Mouse (Mus musculus): ENCODE data around the gene Plxdc2. TPM values are rescaled to one million over a fixed set of nuclear protein-coding genes. Genes with fewer than 3 reads are reported as not detected.

Gene Plxdc2
- polyA plus RNA-seq, 1 experiment from 2014 or later, result 20.1 TPM

- Histone ChIP-seq H3K27ac (ENCODE audit: low read length) (no peak overlapping the region), H3K4me3 (ENCODE audit: low read length) (no peak overlapping the region), H3K4me1 (ENCODE audit: control insufficient read depth, insufficient read depth, low read length) (no peaks in the 10 kb centered on the region), H3K36me3 (ENCODE audit: control insufficient read depth, insufficient read depth) (no peaks in the 10 kb centered on the region), H3K4me2 (ENCODE audit: low read depth, low read length) (no peak overlapping the region), H3K9me3 (replicated peaks; ENCODE audit: control insufficient read depth, low read length) (no peaks in the 10 kb centered on the region), H3K27me3 (ENCODE audit: control insufficient read depth, insufficient read depth, low read length) (no peaks in the 10 kb centered on the region), H3K9ac (ENCODE audit: low read length) (no peak overlapping the region)
- no peak for ATAC-seq (replicated peaks; ENCODE audit: extremely low read depth, insufficient read depth, low FRiP score)
- WGBS, result 77% methylated on average over 2 of the region's 2 CpGs
These were observed 295.6 kb downstream of the Plxdc2 start for GRCm38 (mm10) chr2:16651713-16652112.

GRCm38 (mm10) chr2:16664516-16664915 lies 308.4 kb downstream of the Plxdc2 start:
- 74% methylated on average over 1 of the region's 1 CpGs for WGBS
- no peak for ATAC-seq (replicated peaks; ENCODE audit: extremely low read depth, insufficient read depth, low FRiP score)

GRCm38 (mm10) chr2:16668391-16668790 lies 312.3 kb downstream of the Plxdc2 start:
- Histone ChIP-seq H3K27ac (ENCODE audit: low read length) (no peak overlapping the region), H3K9ac (ENCODE audit: low read length) (no peak overlapping the region), H3K4me3 (ENCODE audit: low read length) (no peak overlapping the region), H3K4me1 (ENCODE audit: control insufficient read depth, insufficient read depth, low read length) (no peaks in the 10 kb centered on the region), H3K36me3 (ENCODE audit: control insufficient read depth, insufficient read depth) (no peaks in the 10 kb centered on the region), H3K9me3 (replicated peaks; ENCODE audit: control insufficient read depth, low read length) (no peaks in the 10 kb centered on the region), H3K27me3 (ENCODE audit: control insufficient read depth, insufficient read depth, low read length) (no peaks in the 10 kb centered on the region), H3K4me2 (ENCODE audit: low read depth, low read length) (no peak overlapping the region)
- ATAC-seq (replicated peaks; ENCODE audit: extremely low read depth, insufficient read depth, low FRiP score), result no peak
- 95% methylated on average over 1 of the region's 1 CpGs for WGBS

More at GRCm38 (mm10) chr2:16664516-16664915, 308.4 kb downstream of the Plxdc2 start:
- H3K4me1 ChIP-seq (ENCODE audit: control insufficient read depth, insufficient read depth, low read length), result no peaks in the 10 kb centered on the region
- no peaks in the 10 kb centered on the region for H3K27me3 ChIP-seq (ENCODE audit: control insufficient read depth, insufficient read depth, low read length)
- no peaks in the 10 kb centered on the region for H3K9me3 ChIP-seq (replicated peaks; ENCODE audit: control insufficient read depth, low read length)
- no peaks in the 10 kb centered on the region for H3K36me3 ChIP-seq (ENCODE audit: control insufficient read depth, insufficient read depth)
- H3K4me3 ChIP-seq (ENCODE audit: low read length), result no peak overlapping the region
- no peak overlapping the region for H3K9ac ChIP-seq (ENCODE audit: low read length)
- no peak overlapping the region for H3K27ac ChIP-seq (ENCODE audit: low read length)
- no peak overlapping the region for H3K4me2 ChIP-seq (ENCODE audit: low read depth, low read length)

GRCm38 (mm10) chr2:16682905-16683304 lies 326.8 kb downstream of the Plxdc2 start:
- Histone ChIP-seq H3K36me3 (ENCODE audit: control insufficient read depth, insufficient read depth) (no peaks in the 10 kb centered on the region), H3K4me2 (ENCODE audit: low read depth, low read length) (no peak overlapping the region), H3K27ac (ENCODE audit: low read length) (no peak overlapping the region), H3K4me1 (ENCODE audit: control insufficient read depth, insufficient read depth, low read length) (no peaks in the 10 kb centered on the region), H3K4me3 (ENCODE audit: low read length) (no peak overlapping the region), H3K27me3 (ENCODE audit: control insufficient read depth, insufficient read depth, low read length) (no peaks in the 10 kb centered on the region), H3K9me3 (replicated peaks; ENCODE audit: control insufficient read depth, low read length) (no peaks in the 10 kb centered on the region), H3K9ac (ENCODE audit: low read length) (no peak overlapping the region)
- ATAC-seq (replicated peaks; ENCODE audit: extremely low read depth, insufficient read depth, low FRiP score), result no peak
- WGBS, result over 99% methylated on average over 3 of the region's 3 CpGs

- H3K27me3 ChIP-seq (ENCODE audit: control insufficient read depth, insufficient read depth, low read length), result no peaks in the 10 kb centered on the region
- no peaks in the 10 kb centered on the region for H3K4me1 ChIP-seq (ENCODE audit: control insufficient read depth, insufficient read depth, low read length)
- H3K9ac ChIP-seq (ENCODE audit: low read length), result no peak overlapping the region
- no peak overlapping the region for H3K27ac ChIP-seq (ENCODE audit: low read length)
- ATAC-seq (replicated peaks; ENCODE audit: extremely low read depth, insufficient read depth, low FRiP score), result no peak
- H3K4me3 ChIP-seq (ENCODE audit: low read length), result no peak overlapping the region
- WGBS, result 75% methylated on average over 3 of the region's 3 CpGs
- H3K4me2 ChIP-seq (ENCODE audit: low read depth, low read length), result no peak overlapping the region
- no peaks in the 10 kb centered on the region for H3K36me3 ChIP-seq (ENCODE audit: control insufficient read depth, insufficient read depth)
- H3K9me3 ChIP-seq (replicated peaks; ENCODE audit: control insufficient read depth, low read length), result no peaks in the 10 kb centered on the region
These were observed 327.6 kb downstream of the Plxdc2 start for GRCm38 (mm10) chr2:16683739-16684138.

- H3K27me3 ChIP-seq (ENCODE audit: control insufficient read depth, insufficient read depth, low read length), result no peaks in the 10 kb centered on the region
- no peak overlapping the region for H3K4me2 ChIP-seq (ENCODE audit: low read depth, low read length)
- H3K36me3 ChIP-seq (ENCODE audit: control insufficient read depth, insufficient read depth), result no peaks in the 10 kb centered on the region
- no peak overlapping the region for H3K27ac ChIP-seq (ENCODE audit: low read length)
- H3K4me3 ChIP-seq (ENCODE audit: low read length), result no peak overlapping the region
- WGBS, result 76% methylated on average over 1 of the region's 1 CpGs
- H3K9me3 ChIP-seq (replicated peaks; ENCODE audit: control insufficient read depth, low read length), result no peaks in the 10 kb centered on the region
- no peak for ATAC-seq (replicated peaks; ENCODE audit: extremely low read depth, insufficient read depth, low FRiP score)
- H3K9ac ChIP-seq (ENCODE audit: low read length), result no peak overlapping the region
- no peaks in the 10 kb centered on the region for H3K4me1 ChIP-seq (ENCODE audit: control insufficient read depth, insufficient read depth, low read length)
These were observed 328.4 kb downstream of the Plxdc2 start for GRCm38 (mm10) chr2:16684529-16684928.

GRCm38 (mm10) chr2:16696390-16696789 lies 340.3 kb downstream of the Plxdc2 start:
- H3K27me3 ChIP-seq (ENCODE audit: control insufficient read depth, insufficient read depth, low read length), result no peaks in the 10 kb centered on the region
- H3K4me3 ChIP-seq (ENCODE audit: low read length), result no peak overlapping the region
- no peak overlapping the region for H3K9ac ChIP-seq (ENCODE audit: low read length)
- 55% methylated on average over 2 of the region's 2 CpGs for WGBS
- no peaks in the 10 kb centered on the region for H3K9me3 ChIP-seq (replicated peaks; ENCODE audit: control insufficient read depth, low read length)
- H3K36me3 ChIP-seq (ENCODE audit: control insufficient read depth, insufficient read depth), result no peaks in the 10 kb centered on the region
- no peak overlapping the region for H3K4me2 ChIP-seq (ENCODE audit: low read depth, low read length)
- no peak for ATAC-seq (replicated peaks; ENCODE audit: extremely low read depth, insufficient read depth, low FRiP score)
- no peak overlapping the region for H3K27ac ChIP-seq (ENCODE audit: low read length)
- no peaks in the 10 kb centered on the region for H3K4me1 ChIP-seq (ENCODE audit: control insufficient read depth, insufficient read depth, low read length)

GRCm38 (mm10) chr2:16697181-16697580 lies 341.1 kb downstream of the Plxdc2 start:
- H3K9me3 ChIP-seq (replicated peaks; ENCODE audit: control insufficient read depth, low read length), result no peaks in the 10 kb centered on the region
- no peaks in the 10 kb centered on the region for H3K27me3 ChIP-seq (ENCODE audit: control insufficient read depth, insufficient read depth, low read length)
- no peak overlapping the region for H3K4me2 ChIP-seq (ENCODE audit: low read depth, low read length)
- no peaks in the 10 kb centered on the region for H3K4me1 ChIP-seq (ENCODE audit: control insufficient read depth, insufficient read depth, low read length)
- 67% methylated on average over 5 of the region's 5 CpGs for WGBS
- no peak overlapping the region for H3K9ac ChIP-seq (ENCODE audit: low read length)
- H3K4me3 ChIP-seq (ENCODE audit: low read length), result no peak overlapping the region
- H3K27ac ChIP-seq (ENCODE audit: low read length), result no peak overlapping the region
- no peaks in the 10 kb centered on the region for H3K36me3 ChIP-seq (ENCODE audit: control insufficient read depth, insufficient read depth)
- ATAC-seq (replicated peaks; ENCODE audit: extremely low read depth, insufficient read depth, low FRiP score), result no peak

- Histone ChIP-seq H3K4me3 (ENCODE audit: low read length) (no peak overlapping the region), H3K9ac (ENCODE audit: low read length) (no peak overlapping the region), H3K36me3 (ENCODE audit: control insufficient read depth, insufficient read depth) (no peaks in the 10 kb centered on the region), H3K4me2 (ENCODE audit: low read depth, low read length) (no peak overlapping the region), H3K4me1 (ENCODE audit: control insufficient read depth, insufficient read depth, low read length) (no peaks in the 10 kb centered on the region), H3K27ac (ENCODE audit: low read length) (no peak overlapping the region), H3K27me3 (ENCODE audit: control insufficient read depth, insufficient read depth, low read length) (no peaks in the 10 kb centered on the region), H3K9me3 (replicated peaks; ENCODE audit: control insufficient read depth, low read length) (no peaks in the 10 kb centered on the region)
- ATAC-seq (replicated peaks; ENCODE audit: extremely low read depth, insufficient read depth, low FRiP score), result no peak
- WGBS, result 94% methylated on average over 2 of the region's 2 CpGs
These were observed 350.1 kb downstream of the Plxdc2 start for GRCm38 (mm10) chr2:16706227-16706626.

- no peaks in the 10 kb centered on the region for H3K36me3 ChIP-seq (ENCODE audit: control insufficient read depth, insufficient read depth)
- no peak for ATAC-seq (replicated peaks; ENCODE audit: extremely low read depth, insufficient read depth, low FRiP score)
- H3K27ac ChIP-seq (ENCODE audit: low read length), result no peak overlapping the region
- no peaks in the 10 kb centered on the region for H3K9me3 ChIP-seq (replicated peaks; ENCODE audit: control insufficient read depth, low read length)
- no peak overlapping the region for H3K4me3 ChIP-seq (ENCODE audit: low read length)
- H3K4me2 ChIP-seq (ENCODE audit: low read depth, low read length), result no peak overlapping the region
- H3K9ac ChIP-seq (ENCODE audit: low read length), result no peak overlapping the region
- no peaks in the 10 kb centered on the region for H3K27me3 ChIP-seq (ENCODE audit: control insufficient read depth, insufficient read depth, low read length)
- no peaks in the 10 kb centered on the region for H3K4me1 ChIP-seq (ENCODE audit: control insufficient read depth, insufficient read depth, low read length)
- 64% methylated on average over 6 of the region's 6 CpGs for WGBS
These were observed 353.8 kb downstream of the Plxdc2 start for GRCm38 (mm10) chr2:16709885-16710284.

All from heart, embryonic 16.5 days (tissue).